Mouse (Mus musculus): Measurements from ENCODE around the gene Larp1.

DNA sequence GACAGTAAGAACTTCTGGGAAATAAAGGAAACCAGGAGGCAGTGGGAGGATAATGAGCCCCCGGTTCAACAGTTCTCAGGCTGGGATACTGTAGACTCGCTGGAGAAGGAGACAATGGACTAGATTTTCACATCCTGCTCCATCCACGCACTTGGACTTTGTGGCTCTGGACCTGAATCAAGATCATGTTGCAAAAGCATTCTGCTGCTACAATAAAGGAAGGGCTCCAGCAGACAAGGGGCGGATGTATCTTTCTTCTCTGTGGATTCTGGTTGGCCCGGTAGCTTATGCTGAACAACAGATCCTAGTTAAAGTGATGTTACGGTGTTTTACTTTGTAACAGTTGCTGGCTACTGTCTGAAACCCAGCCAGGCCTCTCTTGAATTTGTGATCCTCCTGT, 22.4 kb upstream of the Larp1 start:
- TF ChIP-seq CTCF (IDR thresholded peaks at IDR 0.05 in 2 of 3, conservative IDR thresholded peaks at IDR 0.05 in 1 of 3; ENCODE audit: control insufficient read depth in 1 of 3, insufficient read depth in 1 of 3, low read depth in 2 of 3, low read length in 3 of 3, poor library complexity in 1 of 3, severe bottlenecking in 1 of 3) = no peak
- TF ChIP-seq MAFK (IDR thresholded peaks at IDR 0.05; ENCODE audit: borderline replicate concordance, low read depth, low read length) = no peak
- TF ChIP-seq POLR2A (IDR thresholded peaks at IDR 0.05; ENCODE audit: control insufficient read depth in 1 of 2, insufficient read depth in 1 of 2, low read depth in 1 of 2, low read length in 2 of 2, poor library complexity in 1 of 2) = no peak
- TF ChIP-seq MXI1 (IDR thresholded peaks at IDR 0.05; ENCODE audit: low read depth, low read length) = no peak
- no peak for TF ChIP-seq E2F4 (IDR thresholded peaks at IDR 0.05; ENCODE audit: borderline replicate concordance, low read depth, low read length)
- no peak for TF ChIP-seq USF1 (IDR thresholded peaks at IDR 0.05; ENCODE audit: low read depth, low read length)
